Mouse (Mus musculus) Muller cell, postnatal 12 days (primary cell): ENCODE results near the gene Rapgef6.

ENCODE experiments used
- DNase-seq: peaks from one replicate; pipeline ENCODE4 v3.0.0-alpha.2; 2015; ENCODE audit errors: inconsistent ontology term

Rapgef6 gene

DNA sequence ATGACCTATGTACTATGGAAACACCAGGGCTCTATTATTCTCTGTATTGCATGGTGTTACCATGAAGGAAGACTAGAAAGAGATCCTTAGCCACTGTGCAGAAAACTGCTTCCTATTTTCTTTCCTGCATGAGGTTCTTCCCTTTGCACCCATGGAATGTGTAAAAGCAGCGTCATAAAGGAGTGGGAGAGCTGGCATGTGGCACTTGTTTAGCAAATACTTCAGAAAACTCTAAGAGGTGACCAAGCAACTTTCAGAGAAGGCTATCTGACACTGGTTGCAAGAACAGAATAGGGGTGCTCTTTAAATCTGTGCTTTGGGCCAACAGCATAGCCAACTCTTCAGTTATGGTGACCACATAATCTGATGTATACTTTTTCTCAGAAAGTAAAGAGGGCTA lies 212.5 kb downstream of the Rapgef6 start:
- DNase-seq, result peak; percentile 27

DNA sequence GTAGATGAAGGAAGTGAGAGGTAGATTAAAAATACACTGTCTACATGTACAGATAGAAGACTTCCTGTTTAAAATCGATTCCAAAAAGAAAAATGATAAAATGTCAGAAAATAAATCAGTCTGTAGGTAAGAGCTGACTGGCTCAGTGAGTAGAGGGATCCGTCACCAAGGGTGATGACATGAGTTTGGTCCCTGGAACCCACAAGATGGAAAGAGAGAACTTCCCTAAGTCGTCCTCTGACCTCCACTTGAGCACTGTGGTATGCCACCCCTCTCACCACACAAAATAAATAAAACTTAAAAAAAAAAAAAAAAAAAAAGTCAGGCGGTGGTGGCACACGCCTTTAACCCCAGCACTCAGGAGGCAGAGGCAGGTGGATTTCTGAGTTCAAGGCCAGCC lies 214.3 kb downstream of the Rapgef6 start:
- no peak for DNase-seq

DNA sequence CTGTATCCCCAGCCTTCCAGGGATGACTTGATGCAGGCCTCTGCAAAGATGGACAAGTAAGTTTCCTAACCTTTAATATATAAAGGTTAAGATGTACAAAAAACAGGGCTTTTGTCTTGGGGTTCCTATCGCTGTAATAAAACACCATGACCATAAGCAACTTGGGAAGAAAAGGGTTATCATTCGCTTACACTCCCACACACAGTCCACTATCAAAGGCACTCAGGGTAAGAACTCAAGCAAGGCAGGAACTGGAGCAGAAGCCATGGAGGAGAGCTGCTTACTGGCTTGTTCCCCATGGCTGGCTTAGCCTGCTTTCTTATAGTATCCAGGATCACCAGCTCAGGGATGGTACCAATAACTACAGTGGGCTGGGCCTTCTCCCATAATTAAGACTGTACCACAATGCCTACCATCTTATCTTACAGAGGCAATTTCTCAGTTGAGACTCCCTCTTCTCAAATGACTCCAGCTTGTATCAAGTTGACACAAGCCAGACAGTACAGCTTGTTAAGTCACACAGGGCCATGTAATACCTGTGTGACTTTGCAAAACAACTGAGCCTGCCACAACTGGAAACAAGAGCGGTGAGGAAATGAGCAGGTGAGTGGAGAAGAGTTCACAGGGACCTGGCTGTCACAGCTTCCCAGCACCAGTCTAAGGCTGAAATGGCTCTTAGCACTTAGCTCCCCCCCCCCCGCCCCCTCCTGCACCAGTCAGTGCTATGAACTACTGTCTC lies 216.5 kb downstream of the Rapgef6 start:
- DNase-seq, result no peak

DNA sequence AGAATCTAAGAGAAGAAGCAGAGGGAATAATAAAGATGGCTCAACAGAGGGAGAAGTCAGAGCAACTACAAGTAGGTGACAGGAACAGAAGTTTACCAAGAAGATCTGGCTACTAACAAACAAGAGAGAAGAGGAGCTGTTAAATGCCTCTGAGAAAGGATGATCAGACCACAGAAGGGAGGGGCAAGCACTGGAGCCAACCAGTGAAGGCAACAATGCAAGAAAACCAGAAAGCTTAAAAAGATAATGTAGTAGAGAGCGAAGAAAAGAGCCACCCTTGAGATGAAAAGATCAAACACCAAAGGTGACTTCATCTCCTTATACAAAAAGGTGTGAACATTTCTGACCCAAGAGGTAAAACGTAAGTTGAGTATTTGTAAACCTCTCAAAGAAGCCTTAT lies 218.7 kb downstream of the Rapgef6 start:
- no peak for DNase-seq

DNA sequence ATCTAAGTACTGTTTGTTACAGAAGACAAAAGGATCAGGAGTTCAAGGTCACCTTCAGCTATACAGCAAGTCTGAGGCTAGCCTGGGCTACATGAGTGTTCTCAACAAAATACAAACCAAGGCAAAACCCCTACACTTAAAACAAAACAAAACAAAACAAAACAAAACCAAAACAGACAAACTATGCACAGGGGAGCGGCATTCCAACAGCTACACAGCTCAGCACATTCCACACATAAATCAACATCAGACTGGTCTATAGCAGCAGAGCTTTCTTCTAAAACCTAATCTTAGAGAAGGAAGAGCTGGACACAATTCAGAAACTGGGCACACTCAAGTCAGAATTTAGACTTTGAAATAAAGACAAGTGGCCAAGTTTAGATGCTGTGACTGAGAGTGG lies 221.6 kb downstream of the Rapgef6 start:
- DNase-seq, result peak; percentile 19
